Mouse (Mus musculus): ENCODE results near the gene Ulk4. TPM values are rescaled to one million over a fixed set of nuclear protein-coding genes. Genes with fewer than 3 reads are reported as not detected.

The Ulk4 gene
- total and polyA plus RNA-seq, 3 experiments = 26.6 to 31.1 TPM; not detected in 1

- H3K4me1 ChIP-seq (ENCODE audit: control insufficient read depth in 1 of 2, insufficient read depth in 2 of 2, low read length in 2 of 2) = no peaks in the 10 kb centered on the region
- no peak overlapping the region for H3K4me3 ChIP-seq (ENCODE audit: control insufficient read depth in 1 of 2, insufficient read depth in 1 of 2, low read depth in 2 of 2, low read length in 2 of 2)
- no peaks in the 10 kb centered on the region for H3K27me3 ChIP-seq (ENCODE audit: control insufficient read depth in 1 of 2, insufficient read depth in 2 of 2, low read length in 2 of 2)
- no peaks in the 10 kb centered on the region for H3K79me2 ChIP-seq (ENCODE audit: control insufficient read depth, insufficient read depth, low read length, poor library complexity)
- H3K9ac ChIP-seq (ENCODE audit: control insufficient read depth, low read depth, low read length, poor library complexity, severe bottlenecking) = no peak overlapping the region
- no peaks in the 10 kb centered on the region for H3K36me3 ChIP-seq (ENCODE audit: control insufficient read depth in 1 of 2, insufficient read depth in 2 of 2, low read length in 2 of 2)
- TF ChIP-seq POLR2A (IDR thresholded peaks at IDR 0.05; ENCODE audit: control insufficient read depth in 1 of 2, insufficient read depth in 1 of 2, low read depth in 1 of 2, low read length in 2 of 2, poor library complexity in 1 of 2) = no peak
- TF ChIP-seq ELF1 (IDR thresholded peaks at IDR 0.05; ENCODE audit: low read depth, low read length) = no peak
- DNase-seq (ENCODE audit: low read depth, low spot score) = no peak
- H3K27ac ChIP-seq (ENCODE audit: control insufficient read depth, low read depth, low read length) = no peak overlapping the region
- H3K9me3 ChIP-seq (replicated peaks; ENCODE audit: insufficient read depth, low read length) = no peaks in the 10 kb centered on the region
These were observed 284.0 kb downstream of the Ulk4 start for GRCm38 (mm10) chr9:120993004-120993403.

- DNase-seq (ENCODE audit: low read depth, low spot score) = no peak
- Histone ChIP-seq H3K9ac (ENCODE audit: control insufficient read depth, low read depth, low read length, poor library complexity, severe bottlenecking) (no peak overlapping the region), H3K9me3 (replicated peaks; ENCODE audit: insufficient read depth, low read length) (no peaks in the 10 kb centered on the region), H3K79me2 (ENCODE audit: control insufficient read depth, insufficient read depth, low read length, poor library complexity) (no peaks in the 10 kb centered on the region), H3K27ac (ENCODE audit: control insufficient read depth, low read depth, low read length) (no peak overlapping the region), H3K27me3 (ENCODE audit: control insufficient read depth in 1 of 2, insufficient read depth in 2 of 2, low read length in 2 of 2) (no peaks in the 10 kb centered on the region), H3K4me3 (ENCODE audit: control insufficient read depth in 1 of 2, insufficient read depth in 1 of 2, low read depth in 2 of 2, low read length in 2 of 2) (no peak overlapping the region), H3K36me3 (ENCODE audit: control insufficient read depth in 1 of 2, insufficient read depth in 2 of 2, low read length in 2 of 2) (no peaks in the 10 kb centered on the region), H3K4me1 (ENCODE audit: control insufficient read depth in 1 of 2, insufficient read depth in 2 of 2, low read length in 2 of 2) (no peaks in the 10 kb centered on the region)
- TF ChIP-seq ELF1 (IDR thresholded peaks at IDR 0.05; ENCODE audit: low read depth, low read length) (no peak), USF2 (IDR thresholded peaks at IDR 0.05; ENCODE audit: borderline replicate concordance in 1 of 2, insufficient read depth in 1 of 2, low read depth in 1 of 2, low read length in 2 of 2) (no peak), ZC3H11A (IDR thresholded peaks at IDR 0.05; ENCODE audit: low read depth, low read length) (no peak), MAFK (IDR thresholded peaks at IDR 0.05; ENCODE audit: borderline replicate concordance, low read depth, low read length) (no peak), MEF2A (IDR thresholded peaks at IDR 0.05; ENCODE audit: extremely low read depth, insufficient replicate concordance, low read depth, low read length, poor library complexity, severe bottlenecking) (no peak), SMC3 (IDR thresholded peaks at IDR 0.05; ENCODE audit: low read depth, low read length) (no peak), UBTF (IDR thresholded peaks at IDR 0.05; ENCODE audit: borderline replicate concordance, insufficient read depth, low read depth, low read length) (no peak), BHLHE40 (IDR thresholded peaks at IDR 0.05; ENCODE audit: borderline replicate concordance, low read depth, low read length) (no peak), TAL1 (IDR thresholded peaks at IDR 0.05; ENCODE audit: low read length) (no peak), RAD21 (IDR thresholded peaks at IDR 0.05; ENCODE audit: low read depth, low read length) (no peak), NRF1 (IDR thresholded peaks at IDR 0.05; ENCODE audit: insufficient read depth, low read depth, low read length, poor library complexity, severe bottlenecking) (no peak), EP300 (IDR thresholded peaks at IDR 0.05; ENCODE audit: low read depth in 1 of 2, low read length in 2 of 2) (no peak), GABPA (IDR thresholded peaks at IDR 0.05; ENCODE audit: low read depth, low read length) (no peak), RCOR1 (IDR thresholded peaks at IDR 0.05; ENCODE audit: low read depth, low read length) (no peak), MYC (IDR thresholded peaks at IDR 0.05; ENCODE audit: low read depth, low read length) (no peak), ZMIZ1 (IDR thresholded peaks at IDR 0.05; ENCODE audit: low read depth, low read length) (no peak), ETS1 (IDR thresholded peaks at IDR 0.05; ENCODE audit: low read depth, low read length) (no peak), KAT2A (conservative IDR thresholded peaks at IDR 0.05; ENCODE audit: low read depth, low read length) (no peak), POLR2AphosphoS5 (IDR thresholded peaks at IDR 0.05; ENCODE audit: borderline replicate concordance, low read depth, low read length) (no peak)
These were observed 285.2 kb downstream of the Ulk4 start for GRCm38 (mm10) chr9:120991801-120992200.
